Mouse (Mus musculus): ENCODE measurements around the gene Tmem217.
A peak's percentile ranks its signal among the peaks of the same experiment; 100 is the strongest.
"Not testable (repeated sequence)": the region's sequence is repeated elsewhere in the genome, so short reads cannot be mapped to it uniquely, and the experiment has no call there.

The Tmem217 gene

DNA sequence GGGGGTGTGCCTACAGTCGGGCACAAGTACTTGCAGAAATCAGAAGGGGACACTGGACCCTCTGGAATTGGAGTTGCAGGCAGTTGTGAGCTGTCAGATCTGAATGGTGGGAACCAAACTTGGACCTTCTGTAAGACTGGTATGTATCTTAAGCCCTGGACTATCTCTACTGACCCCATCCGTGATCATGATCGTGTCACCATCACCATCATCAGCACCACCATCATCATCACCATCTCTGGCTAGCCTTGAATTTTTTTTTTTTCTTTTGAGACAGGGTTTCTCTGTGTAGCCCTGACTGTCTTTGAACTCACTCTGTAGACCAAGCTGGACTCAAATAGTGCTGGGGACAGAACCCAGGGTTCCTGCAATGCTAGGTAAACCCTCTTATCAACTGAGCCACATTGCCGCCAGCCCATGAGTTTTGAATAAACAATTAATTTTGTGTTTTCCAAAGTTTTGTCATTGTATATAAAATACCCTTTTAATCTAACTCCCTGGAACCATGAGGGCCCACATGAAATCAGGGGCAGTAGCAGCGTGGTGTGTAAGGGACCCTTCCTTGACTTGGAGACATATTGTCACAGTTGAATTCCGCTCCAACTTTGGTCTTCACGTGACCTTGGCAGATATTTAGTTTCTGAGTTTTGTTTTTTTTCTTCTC lies 50.0 kb downstream of the Tmem217 start:
- no peak for DNase-seq

DNA sequence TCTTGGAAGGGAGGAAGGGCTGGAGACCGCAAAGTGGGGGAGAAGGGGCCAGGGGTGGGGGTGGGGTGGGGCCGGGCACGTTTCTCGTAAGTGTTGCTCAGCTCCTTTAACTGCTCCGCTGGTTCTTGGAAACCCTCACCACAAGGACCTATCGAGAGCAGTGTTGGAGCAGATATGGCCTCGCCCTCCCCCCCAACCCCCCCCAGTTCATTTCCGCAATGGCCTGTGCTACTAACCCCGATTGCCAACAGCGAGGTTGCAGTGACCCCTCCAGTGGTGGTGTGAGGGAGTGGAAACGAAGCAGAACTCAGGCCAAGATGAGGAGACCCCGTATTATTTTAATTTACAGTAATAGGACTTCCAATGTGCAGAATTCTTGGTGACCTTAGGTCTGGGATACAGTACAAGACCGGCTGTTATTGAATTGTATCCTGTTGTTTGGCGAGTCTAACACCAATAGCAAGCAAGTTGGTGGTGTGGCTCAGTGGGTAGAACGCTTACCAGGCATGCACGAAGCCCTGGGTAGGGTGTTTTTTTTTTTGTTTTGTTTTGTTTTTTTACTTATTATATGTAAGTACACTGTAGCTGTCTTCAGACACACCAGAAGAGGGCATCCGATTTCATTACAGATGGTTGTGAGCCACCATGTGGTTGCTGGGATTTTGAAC lies 51.2 kb downstream of the Tmem217 start:
- no peak for DNase-seq

DNA sequence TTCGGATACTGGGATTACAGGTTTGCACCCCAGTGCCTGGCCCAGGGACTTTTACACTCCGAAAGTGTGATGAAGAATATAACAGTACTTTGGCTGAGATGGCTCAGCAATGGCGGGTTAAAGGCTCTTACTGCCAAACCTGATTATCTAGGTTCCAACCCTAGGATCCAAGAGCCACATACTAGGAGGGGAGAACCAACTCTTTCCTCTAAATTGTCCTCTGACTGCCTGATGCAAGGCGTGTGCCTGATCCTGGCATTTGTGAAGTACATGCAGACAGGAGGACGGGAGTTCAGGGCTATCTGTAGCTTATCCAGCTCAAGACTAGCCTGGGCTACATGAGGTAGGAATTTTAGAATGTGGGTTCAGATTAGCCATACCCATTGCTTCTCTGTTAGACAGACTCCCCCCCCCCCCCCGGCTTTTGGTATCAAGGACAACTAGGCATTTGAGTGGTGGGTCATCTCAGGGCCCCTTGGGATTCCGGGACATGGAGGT lies 51.9 kb downstream of the Tmem217 start:
- no peak for DNase-seq

DNA sequence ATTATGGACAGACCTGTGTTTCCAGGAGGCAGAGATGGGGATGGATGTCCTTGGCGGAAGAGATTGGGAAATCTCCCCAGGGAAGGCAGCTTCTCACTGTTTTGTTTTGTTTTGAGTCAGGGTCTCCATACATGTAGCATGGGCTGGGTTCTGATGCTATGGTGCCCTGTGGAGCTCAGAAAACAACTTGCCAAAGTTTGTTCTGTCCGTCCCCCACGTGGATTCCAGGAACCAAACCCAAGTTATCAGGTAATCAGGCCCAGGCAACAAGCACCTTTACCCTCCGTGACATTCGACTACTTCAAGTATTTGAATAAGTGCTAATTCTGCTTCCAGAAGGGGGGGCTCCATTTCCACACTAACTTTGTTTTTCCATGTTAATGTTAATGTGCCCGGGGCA lies 52.7 kb downstream of the Tmem217 start:
- no peak for DNase-seq

DNA sequence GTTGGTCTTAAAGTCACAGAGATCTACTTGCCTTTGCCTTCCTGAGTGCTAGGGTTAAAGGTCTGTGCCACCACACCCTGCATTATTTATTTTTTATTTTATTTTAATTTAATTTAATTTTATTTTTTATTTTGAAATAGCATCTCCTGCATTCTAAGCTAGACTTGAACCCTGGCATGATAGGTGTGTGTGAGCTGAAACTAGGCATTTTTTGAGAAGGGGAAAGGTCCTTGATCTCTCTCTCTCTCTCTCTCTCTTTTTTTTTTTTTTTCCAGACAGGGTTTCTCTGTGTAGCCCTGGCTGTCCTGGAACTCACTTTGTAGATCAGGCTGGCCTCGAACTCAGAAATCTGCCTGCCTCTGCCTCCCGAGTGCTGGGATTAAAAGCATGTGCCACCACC lies 53.2 kb downstream of the Tmem217 start:
- DNase-seq, result not testable (repeated sequence)

DNA sequence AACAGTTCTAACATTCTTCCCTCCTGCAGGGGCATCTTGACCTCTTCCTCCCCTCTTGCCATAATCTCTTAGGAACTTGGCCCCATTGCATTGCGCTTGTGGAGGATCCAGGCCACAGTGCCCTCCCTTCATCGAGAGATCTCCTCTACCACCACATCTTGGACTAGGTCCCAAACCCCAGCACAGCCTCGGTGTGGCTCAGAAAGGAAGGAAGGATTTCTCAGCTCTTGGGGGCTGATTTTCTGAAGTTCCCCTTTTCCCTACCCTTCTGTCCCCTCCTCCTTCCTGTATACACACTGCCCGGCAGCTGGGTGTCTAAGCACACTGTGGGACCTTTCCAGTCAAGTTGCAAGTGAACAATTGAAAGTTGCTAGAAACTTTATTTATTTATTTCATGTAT lies 54.2 kb downstream of the Tmem217 start:
- DNase-seq, result no peak

DNA sequence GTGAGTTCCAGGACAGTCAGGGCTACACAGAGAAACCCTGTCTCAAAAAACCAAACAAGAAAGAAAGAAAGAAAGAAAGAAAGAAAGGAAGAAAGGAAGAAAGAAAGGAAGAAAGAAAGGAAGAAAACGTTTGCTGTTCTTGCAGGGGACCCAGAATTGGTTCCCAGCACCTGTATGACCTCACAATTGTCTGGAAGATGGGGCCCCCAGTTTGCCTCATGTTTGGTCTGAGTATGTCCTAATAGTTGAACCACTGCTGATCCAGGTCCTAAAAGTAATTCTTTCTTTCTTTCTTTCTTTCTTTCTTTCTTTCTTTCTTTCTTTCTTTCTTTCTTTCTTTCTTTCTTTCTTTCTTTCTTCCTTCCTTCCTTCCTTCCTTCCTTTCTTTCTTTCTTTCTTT lies 54.7 kb downstream of the Tmem217 start:
- DNase-seq, result not testable (repeated sequence)

DNA sequence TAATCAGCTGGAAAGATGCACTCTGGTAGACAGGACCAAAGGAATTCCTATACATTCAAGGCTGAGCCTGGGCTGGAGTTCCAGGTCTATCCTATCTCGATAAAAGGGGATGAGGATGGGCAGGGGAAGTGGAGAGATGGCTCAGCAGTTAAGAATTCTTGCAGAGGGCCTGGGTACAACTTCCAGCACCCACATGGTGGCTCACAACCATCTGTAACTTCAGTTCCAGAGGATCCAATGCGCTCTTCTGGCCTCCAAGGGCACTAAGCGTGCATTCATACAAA lies 55.2 kb downstream of the Tmem217 start:
- DNase-seq, result no peak

DNA sequence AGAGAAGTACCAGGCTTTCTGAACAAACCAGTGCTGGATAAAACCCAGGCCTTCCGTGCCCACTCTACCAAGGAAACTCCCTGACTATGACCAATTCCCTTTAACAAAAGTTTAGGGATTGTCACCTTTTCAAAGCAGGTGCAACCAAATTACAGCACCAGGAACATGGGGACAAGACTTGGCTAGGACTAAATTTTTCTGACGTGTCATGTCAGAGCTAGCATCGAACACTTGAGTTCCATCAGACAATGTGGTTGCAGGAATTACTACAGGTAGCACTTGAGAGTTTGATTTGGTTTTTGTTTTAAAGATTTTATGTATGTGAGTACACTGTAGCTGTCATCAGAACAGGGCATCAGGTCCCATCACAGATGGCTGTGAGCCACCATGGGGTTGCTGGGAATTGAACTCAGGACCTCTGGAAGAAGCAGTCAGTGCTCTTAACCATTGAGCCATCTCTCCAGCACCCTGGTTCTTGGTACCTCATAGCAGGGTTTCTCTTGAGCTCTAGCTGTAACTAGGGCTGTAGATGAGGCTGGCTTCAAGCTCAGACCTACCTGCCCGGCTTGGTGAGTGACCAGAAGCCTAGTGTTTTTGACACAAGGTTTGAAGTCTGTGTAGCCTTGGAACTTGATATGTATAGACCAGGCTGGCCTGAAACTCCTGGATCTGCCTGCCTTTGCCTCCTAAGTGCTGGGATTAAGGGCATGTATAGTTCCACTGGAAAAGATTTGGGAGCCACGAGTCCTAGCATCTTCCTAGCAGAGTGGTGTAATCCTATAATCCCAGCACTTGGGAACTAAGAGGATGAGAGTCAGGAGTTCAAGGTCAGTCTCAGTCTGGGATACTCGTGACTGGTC lies 55.7 kb downstream of the Tmem217 start:
- DNase-seq, result no peak

DNA sequence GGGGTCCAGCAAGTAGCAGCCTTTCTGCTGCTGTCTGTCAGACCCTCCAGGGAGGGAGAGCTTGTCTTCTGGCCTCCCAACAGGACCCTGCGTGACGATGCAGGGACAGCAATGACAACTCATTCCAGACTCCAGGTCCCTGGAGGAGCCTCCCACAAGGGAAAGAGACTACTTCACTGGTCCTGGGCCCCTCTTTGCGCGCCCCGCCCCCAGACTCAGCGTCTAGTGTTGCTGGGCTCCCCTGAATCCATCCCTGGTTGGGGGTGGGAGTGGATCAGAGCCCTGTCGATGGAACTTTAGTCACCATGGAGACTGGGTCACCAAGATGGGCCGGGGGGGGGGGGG lies 57.5 kb downstream of the Tmem217 start:
- DNase-seq, result no peak

DNA sequence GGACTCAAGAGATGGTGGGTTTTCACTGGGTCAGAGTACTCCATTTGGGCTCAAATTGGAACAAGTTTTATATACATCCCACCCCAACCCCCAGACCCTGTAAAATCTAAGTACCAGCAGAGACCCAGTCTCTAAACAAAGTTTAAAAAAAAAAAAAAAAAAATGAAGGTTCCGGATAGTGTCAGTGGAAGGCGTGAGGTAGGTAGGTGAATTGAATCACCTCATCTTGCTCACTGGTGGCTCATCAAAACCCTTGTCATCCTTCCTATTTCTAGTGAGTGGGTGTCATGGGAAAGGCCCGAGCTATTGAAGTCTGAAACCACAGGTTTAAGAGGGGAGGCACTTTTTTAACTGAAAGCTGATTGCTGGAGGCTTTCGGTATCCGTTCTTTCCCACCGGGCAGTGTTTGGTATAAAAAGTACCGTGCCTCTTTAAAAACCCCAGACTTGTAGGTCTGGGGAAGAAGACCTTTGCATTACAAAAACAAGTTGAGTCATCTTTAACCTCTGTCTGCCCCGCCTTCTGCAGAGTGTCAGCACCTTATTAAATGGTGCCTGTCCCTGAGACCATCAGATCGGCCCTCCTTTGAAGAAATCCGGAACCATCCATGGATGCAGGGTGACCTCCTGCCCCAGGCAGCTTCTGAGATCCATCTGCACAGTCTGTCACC lies 58.0 kb downstream of the Tmem217 start:
- DNase-seq, result no peak

DNA sequence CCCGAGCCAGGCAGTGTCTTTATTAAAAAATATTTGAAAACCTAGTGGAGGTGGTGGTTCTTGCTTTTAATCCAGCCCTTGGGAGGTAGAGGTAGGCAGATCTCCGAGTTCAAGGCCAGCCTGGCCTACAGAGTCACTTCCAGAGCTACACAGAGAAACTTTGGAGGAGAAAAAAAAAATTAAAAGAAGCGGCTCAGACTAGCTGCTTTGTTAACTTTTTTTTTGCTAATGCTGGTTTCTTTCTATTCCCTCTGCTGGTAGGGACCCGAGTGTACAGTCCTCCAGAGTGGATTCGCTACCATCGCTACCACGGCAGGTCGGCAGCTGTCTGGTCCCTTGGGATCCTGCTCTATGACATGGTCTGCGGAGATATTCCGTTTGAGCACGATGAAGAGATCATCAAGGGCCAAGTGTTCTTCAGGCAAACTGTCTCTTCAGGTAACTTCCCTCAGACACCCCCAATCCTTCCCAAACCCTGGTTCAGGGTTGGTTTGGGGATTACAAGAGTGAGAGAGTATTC lies 58.7 kb downstream of the Tmem217 start:
- no peak for DNase-seq

DNA sequence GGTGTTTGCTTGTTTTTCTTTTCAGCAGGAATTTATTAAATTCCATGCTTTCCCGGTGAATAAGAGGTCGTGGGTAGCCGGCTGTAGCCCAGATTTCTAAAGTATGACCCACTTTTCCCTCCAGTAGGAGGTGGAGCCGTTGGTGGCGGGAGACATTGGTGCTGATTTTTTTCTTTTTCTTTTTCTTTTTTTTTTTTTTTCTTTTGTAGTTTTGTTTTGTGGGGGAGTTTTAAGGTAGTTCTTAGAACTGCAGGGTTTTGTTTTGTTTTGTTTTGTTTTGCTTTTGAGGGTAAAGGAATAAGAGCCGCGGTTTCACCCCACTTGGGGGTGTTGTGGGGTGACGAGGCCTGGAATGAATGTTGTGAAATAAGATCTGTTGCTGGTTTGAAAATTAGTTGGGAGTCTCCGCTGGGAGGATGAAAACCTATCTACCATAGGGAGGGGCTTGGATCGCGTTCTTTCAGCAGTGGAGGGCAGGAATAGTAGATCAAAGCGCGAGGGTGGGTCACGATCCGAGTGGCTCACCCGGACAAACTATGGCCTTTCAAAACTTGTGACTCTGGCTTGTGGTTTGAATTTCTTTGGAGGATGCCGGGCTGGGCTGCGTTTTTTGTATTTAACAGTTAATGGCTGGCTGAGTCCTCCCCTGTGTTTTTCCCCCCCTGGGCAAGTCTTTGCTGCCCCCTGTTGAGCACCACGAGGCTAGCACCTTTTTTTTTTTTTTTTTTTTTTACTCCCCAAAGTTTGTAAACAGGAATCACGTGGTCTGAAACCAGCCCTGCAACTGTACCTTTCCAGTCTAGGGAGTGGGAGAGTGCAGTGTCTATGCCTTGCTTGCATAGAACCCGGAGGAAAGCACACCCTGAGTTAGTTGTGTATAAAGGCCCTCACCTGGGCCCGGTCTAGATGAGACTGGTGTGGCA lies 59.7 kb downstream of the Tmem217 start:
- DNase-seq, result peak; percentile 76

DNA sequence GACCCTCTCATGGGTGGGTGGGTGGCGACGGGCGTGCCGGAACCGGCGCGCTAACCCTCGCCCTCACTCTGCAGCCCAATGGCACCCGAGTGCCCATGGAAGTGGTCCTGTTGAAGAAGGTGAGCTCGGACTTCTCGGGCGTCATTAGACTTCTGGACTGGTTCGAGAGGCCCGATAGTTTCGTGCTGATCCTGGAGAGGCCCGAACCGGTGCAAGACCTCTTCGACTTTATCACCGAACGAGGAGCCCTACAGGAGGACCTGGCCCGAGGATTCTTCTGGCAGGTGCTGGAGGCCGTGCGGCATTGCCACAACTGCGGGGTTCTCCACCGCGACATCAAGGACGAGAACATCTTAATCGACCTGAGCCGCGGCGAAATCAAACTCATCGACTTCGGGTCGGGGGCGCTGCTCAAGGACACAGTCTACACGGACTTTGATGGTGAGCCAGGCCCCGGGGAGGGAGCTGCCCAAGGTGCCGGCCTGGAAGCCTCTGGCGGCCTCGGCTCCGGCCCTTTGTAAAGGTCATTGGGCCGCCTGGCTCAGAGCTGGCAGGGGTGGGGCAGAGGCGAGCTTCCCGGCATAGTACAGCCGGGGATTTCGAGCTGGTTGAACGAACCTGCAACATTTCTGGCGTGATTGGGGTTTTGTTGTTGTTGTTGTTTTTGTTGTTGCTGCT lies 60.5 kb downstream of the Tmem217 start:
- DNase-seq, result peak; percentile 78

DNA sequence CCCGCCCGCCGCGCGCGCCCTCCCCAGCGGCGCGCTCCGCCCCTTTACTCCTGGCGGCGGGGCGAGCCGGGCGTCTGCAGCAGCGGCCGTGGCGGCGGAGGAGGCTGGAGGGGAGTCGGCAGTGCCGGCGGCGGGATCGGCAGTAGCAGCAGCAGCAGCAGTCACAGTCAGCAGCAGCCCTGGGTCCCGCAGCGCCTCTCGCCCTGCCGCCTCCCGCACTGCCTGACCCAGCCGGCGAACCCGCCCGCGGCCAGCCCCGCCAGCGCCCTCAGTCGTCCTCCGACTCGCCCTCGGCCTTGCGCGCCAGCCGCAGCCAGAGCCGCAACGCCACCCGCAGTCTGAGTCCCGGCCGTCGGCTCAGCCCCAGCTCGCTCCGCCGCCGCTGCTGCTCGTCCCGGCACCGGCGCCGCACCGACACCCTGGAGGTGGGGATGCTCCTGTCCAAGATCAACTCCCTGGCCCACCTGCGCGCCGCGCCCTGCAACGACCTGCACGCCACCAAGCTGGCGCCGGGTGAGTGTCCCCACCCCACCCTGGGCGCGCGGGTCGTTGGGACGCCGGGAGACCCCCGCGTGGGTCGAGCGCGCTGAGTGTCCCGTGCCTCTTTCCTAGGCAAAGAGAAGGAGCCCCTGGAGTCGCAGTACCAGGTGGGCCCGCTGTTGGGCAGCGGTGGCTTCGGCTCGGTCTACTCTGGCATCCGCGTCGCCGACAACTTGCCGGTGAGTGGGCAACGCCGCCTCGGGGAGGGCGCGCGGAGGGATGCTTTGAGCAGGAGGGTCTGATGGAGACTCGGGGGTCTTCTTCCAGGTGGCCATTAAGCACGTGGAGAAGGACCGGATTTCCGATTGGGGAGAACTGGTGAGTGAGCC lies 61.2 kb downstream of the Tmem217 start, which contains the start of gene Pim1:
Gene Pim1 (plus strand): TSS at position 41 of the 869 bp plus-strand sequence.
- DNase-seq, result no peak

DNA sequence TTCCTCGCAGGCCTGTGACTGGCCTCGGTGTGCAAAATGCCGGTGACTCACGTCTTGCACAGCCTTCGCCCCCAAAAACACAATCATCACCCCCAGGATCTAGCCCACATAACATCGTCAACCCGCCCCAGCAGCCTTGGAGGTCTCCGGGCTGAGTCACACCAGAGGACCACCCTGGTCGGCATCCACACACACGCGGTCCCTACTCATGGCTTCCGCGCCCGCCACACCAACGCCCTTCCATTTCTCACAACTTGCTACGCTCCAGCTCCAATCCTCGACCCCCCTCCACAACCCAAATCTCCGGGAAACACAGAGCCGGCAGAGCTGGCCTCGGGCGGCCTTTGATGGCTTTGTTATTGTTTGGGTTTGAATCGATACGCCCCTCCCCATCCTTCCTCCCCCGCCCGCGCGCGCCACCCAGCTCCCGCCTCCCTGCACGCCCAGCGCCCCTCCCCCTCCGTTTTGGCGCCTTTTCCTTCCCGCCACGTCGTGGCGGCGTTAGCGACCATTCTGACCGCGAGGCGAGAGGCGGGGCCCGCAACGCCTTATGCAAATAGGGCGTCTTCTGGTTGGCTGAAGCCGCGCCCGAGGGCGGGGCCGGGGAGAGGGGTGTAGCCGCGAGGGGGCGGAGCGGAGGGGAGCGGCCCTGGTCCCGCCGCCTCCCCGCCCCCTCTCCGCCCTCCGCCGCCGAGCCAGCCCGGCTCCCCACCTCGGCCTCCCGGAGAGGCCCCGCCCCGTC lies 62.0 kb downstream of the Tmem217 start:
- DNase-seq, result peak; percentile 98

DNA sequence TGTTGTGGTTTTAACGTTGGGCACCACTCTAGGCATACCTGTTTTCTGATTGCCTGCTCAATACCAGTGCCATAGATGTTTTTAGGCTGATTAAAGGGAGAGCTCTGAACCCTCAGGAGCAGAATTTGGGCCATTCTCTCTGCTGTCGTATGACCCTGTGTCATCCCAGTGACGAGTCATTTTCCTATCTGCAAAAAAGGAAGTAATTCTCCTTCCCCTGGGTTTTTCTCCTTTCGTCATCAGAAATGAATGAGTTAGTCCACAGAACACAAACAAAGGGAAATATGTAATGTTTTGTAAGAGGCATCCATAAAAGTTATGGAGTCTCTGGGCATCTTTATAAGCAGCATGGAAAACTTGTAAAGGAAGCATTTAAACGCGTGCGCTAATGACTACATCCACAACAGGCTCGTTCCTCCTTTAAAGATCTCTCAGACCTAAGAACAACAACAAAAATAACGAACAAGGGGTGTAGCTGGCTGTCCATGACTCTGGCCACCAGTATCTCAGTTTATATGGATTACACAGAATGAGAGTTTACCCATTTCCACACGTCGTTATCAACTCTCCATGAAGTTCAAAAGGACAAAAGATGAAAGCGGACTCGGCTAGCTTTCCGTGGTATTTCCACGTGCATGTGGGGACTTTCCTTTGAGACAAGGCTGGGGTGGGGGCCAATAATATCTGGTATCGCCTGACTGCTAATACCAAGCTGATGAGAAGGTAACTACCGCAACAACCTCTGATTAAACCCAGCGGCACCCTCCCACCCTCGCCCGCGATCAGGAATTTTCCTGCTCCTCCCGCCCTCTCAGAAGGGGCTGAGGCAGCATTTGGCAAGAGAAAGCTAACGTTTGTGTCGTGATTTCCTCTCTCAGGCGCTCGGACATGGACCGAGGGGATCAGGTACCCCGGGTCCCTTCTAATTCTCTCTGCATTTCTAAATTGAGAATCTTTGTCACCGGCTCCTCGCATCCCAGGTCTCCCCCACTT lies 62.9 kb downstream of the Tmem217 start:
- DNase-seq, result peak; percentile 38

DNA sequence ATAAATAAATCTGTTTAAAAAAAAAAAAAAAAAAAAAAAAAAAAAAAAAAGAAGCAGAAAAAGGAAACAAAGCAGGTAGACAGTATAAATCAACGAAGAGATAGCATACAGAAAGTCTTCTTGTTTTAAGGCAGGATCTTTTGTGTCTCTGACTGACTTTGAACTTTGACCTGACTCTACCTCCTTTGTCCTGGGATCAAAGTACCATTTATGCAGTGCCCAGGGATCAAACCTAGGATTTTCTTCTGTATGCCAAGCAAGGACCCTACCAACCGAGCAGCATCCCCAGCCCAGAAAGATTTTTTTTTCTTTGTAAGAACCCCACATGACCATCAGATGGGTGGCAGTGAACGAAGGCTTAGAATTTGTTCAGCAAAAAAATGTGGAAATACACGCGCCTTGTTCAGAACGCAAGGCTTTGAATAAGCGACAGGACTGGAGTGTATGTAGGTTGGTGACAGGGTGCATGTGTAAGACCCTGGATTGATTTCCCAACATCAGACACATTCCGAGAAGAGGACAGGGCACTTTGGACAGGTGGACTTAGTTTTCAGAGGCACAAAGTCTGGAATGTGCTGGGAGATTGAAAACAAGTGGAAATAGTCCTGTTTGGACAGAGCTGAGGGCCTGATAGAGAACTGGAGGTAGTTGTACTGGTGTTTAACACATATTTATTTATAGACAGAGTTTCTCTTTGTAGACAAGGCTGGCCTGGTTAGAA lies 63.8 kb downstream of the Tmem217 start:
- no peak for DNase-seq

Measured in kidney, adult 11 months (tissue).